Mouse (Mus musculus) small intestine, adult 2 months (tissue): ENCODE results near the gene Atp2b1.

Source experiments
- CTCF ChIP-seq: fragments of 200-500 bp; IDR thresholded peaks from 2 replicates; pipeline ENCODE4 v1.5.1; 2012; ENCODE audit warnings: low read depth, mild to moderate bottlenecking, control low read depth, inconsistent platforms, low read length, moderate library complexity, mixed read lengths; ENCODE audit not compliant: insufficient replicate concordance, insufficient read length; ENCODE audit errors: extremely low read depth
- POLR2A ChIP-seq: fragments of 200-500 bp; IDR thresholded peaks from 2 replicates; pipeline ENCODE4 v1.6.1; 2012; ENCODE audit warnings: low read depth, mild to moderate bottlenecking, control low read depth, inconsistent platforms, low read length, moderate library complexity

DNA sequence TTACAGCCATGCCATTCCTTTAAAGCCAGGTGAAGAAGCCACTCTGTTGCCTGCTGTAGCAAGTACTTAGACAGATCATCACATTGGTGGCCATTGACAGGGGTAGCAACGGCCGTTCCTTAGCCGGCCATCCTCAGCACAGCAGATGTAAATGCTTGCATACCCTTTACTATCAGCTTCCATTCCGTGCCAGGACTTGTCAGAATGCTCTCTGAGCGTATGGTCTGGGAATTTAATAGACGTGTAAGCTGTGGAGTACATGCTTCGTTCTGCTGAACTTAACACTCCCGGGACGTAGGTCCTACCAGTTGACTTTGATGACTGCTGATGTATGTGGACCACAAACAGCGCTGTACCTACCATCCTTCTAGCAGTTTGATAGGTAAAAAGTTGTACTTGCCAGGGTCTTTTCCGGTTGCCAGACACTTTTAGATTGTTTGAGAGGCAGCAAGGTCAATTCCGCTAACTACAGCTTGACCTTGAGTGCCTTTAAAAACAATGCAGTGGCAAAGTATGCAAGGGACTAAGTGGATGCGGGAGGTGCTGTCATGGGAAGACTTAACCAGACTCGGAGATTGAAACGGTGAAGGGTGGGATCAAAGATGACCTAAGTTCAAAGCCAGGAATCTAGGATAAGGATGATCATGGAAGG is 53.2 kb downstream of the Atp2b1 start:
- no peak for TF ChIP-seq CTCF
- no peak for TF ChIP-seq POLR2A
